Mouse (Mus musculus) right cerebral cortex, postnatal 14 days (tissue): ENCODE results near the gene Gm37419.

ENCODE experiments used
- DNase-seq: peaks from one replicate; pipeline ENCODE4 v3.0.0; 2022

Gm37419 gene

GRCm38 (mm10) chr16:23997228-23997627 is 8.9 kb downstream of the Gm37419 start:
- no peak for DNase-seq

- DNase-seq: no peak
Measured at GRCm38 (mm10) chr16:23997912-23998311, 9.6 kb downstream of the Gm37419 start.

- DNase-seq: no peak
Measured at GRCm38 (mm10) chr16:24005928-24006327, 17.6 kb downstream of the Gm37419 start.

- DNase-seq: no peak
Measured at GRCm38 (mm10) chr16:24009891-24010290, 21.6 kb downstream of the Gm37419 start.

GRCm38 (mm10) chr16:24011306-24011705 is 23.0 kb downstream of the Gm37419 start:
- DNase-seq: no peak

- DNase-seq: no peak
Measured at GRCm38 (mm10) chr16:24012066-24012465, 23.8 kb downstream of the Gm37419 start.

- DNase-seq: no peak
Measured at GRCm38 (mm10) chr16:24014378-24014777, 26.1 kb downstream of the Gm37419 start.

GRCm38 (mm10) chr16:24016273-24016672 is 28.0 kb downstream of the Gm37419 start:
- no peak for DNase-seq

GRCm38 (mm10) chr16:24016742-24017141 is 28.5 kb downstream of the Gm37419 start:
- DNase-seq: no peak

- no peak for DNase-seq
Measured at GRCm38 (mm10) chr16:24021722-24022121, 33.4 kb downstream of the Gm37419 start.

GRCm38 (mm10) chr16:24022605-24023004 is 34.3 kb downstream of the Gm37419 start:
- no peak for DNase-seq

GRCm38 (mm10) chr16:24025442-24025841 is 37.2 kb downstream of the Gm37419 start:
- DNase-seq: no peak

GRCm38 (mm10) chr16:24029965-24030672 is 41.8 kb downstream of the Gm37419 start:
- DNase-seq: no peak

- no peak for DNase-seq
Measured at GRCm38 (mm10) chr16:24033259-24033658, 45.0 kb downstream of the Gm37419 start.

GRCm38 (mm10) chr16:24034450-24034849 is 46.2 kb downstream of the Gm37419 start:
- DNase-seq: no peak

GRCm38 (mm10) chr16:24035767-24036166 is 47.5 kb downstream of the Gm37419 start:
- DNase-seq: no peak

- no peak for DNase-seq
Measured at GRCm38 (mm10) chr16:24036398-24036797, 48.1 kb downstream of the Gm37419 start.
